Mouse (Mus musculus): ENCODE results near the gene Otop2.

GRCm38 (mm10) chr11:115273735-115274134 lies 33.2 kb upstream of the Otop2 start:
- no peak for TF ChIP-seq SMC3 (IDR thresholded peaks at IDR 0.05; ENCODE audit: low read depth, low read length)
- no peak for TF ChIP-seq NRF1 (IDR thresholded peaks at IDR 0.05; ENCODE audit: insufficient read depth, low read depth, low read length, poor library complexity, severe bottlenecking)
- no peak for TF ChIP-seq CTCF (IDR thresholded peaks at IDR 0.05 in 2 of 3, conservative IDR thresholded peaks at IDR 0.05 in 1 of 3; ENCODE audit: control insufficient read depth in 1 of 3, insufficient read depth in 1 of 3, low read depth in 2 of 3, low read length in 3 of 3, poor library complexity in 1 of 3, severe bottlenecking in 1 of 3)
- no peak for TF ChIP-seq POLR2A (IDR thresholded peaks at IDR 0.05; ENCODE audit: control insufficient read depth in 1 of 2, insufficient read depth in 1 of 2, low read depth in 1 of 2, low read length in 2 of 2, poor library complexity in 1 of 2)
- TF ChIP-seq BHLHE40 (IDR thresholded peaks at IDR 0.05; ENCODE audit: borderline replicate concordance, low read depth, low read length) = no peak
- TF ChIP-seq EP300 (IDR thresholded peaks at IDR 0.05; ENCODE audit: low read depth in 1 of 2, low read length in 2 of 2) = no peak
- TF ChIP-seq SIN3A (IDR thresholded peaks at IDR 0.05; ENCODE audit: low read length) = no peak
- no peak for TF ChIP-seq ZMIZ1 (IDR thresholded peaks at IDR 0.05; ENCODE audit: low read depth, low read length)
- no peak for TF ChIP-seq ZKSCAN1 (IDR thresholded peaks at IDR 0.05; ENCODE audit: low read depth, low read length)
- TF ChIP-seq UBTF (IDR thresholded peaks at IDR 0.05; ENCODE audit: borderline replicate concordance, insufficient read depth, low read depth, low read length) = no peak
- TF ChIP-seq ZNF384 (IDR thresholded peaks at IDR 0.05; ENCODE audit: low read depth, low read length) = no peak
